Mouse (Mus musculus) small intestine, adult 2 months (tissue): ENCODE results near the gene Gm37240.

Source experiments
- CTCF ChIP-seq: fragments of 200-500 bp; IDR thresholded peaks from 2 replicates; pipeline ENCODE4 v1.5.1; 2012; ENCODE audit warnings: low read depth, mild to moderate bottlenecking, control low read depth, inconsistent platforms, low read length, moderate library complexity, mixed read lengths; ENCODE audit not compliant: insufficient replicate concordance, insufficient read length; ENCODE audit errors: extremely low read depth
- POLR2A ChIP-seq: fragments of 200-500 bp; IDR thresholded peaks from 2 replicates; pipeline ENCODE4 v1.6.1; 2012; ENCODE audit warnings: low read depth, mild to moderate bottlenecking, control low read depth, inconsistent platforms, low read length, moderate library complexity

GRCm38 (mm10) chr3:84936956-84937355, 950.4 kb downstream of the Gm37240 start:
- no peak for TF ChIP-seq POLR2A
- no peak for TF ChIP-seq CTCF
